Mouse (Mus musculus) spleen, adult 12 weeks (tissue): ENCODE measurements around the gene Klrb1c.
"Not testable (repeated sequence)": the region's sequence is repeated elsewhere in the genome, so short reads cannot be mapped to it uniquely, and the experiment has no call there.

ENCODE experiments used
- DNase-seq: peaks from one replicate; pipeline ENCODE4 v3.0.0; 2022; ENCODE audit warnings: low spot score

The Klrb1c gene

GRCm38 (mm10) chr6:128797936-128798771 is 9.1 kb upstream of the Klrb1c start:
- no peak for DNase-seq

DNA sequence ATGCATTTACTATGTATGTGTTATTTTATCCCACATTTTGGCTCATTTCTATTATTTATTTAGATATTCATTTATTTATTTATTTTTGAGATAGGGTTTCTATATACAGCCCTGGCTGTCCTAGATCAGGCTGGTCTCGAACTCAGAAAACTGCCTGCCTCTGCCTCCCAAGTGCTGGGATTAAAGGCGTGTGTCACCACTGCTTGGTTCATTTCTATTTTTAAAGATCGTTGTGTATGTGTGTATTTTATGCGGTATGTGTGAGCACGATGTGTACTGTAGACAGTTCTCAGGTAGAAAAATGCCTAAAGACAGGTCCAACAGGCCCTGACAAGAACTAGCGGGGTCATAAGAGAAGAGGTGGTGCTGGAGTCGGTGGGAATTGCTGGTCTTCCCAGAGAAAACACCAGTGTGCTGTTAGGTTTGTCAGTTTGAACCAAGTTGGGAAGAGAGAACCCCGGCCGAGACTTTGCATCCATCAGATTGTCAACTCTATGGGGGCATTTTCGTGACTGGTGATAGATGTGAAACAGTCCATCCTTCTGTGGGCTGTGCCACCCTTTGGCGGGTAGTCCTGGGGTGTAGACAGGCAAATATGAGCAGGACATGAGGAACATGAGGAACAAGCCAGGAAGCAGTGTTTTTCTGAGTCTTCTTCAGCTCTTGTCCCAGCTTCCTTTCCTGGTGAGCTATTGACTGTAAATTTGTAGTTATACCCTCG is 8.3 kb upstream of the Klrb1c start:
- no peak for DNase-seq

DNA sequence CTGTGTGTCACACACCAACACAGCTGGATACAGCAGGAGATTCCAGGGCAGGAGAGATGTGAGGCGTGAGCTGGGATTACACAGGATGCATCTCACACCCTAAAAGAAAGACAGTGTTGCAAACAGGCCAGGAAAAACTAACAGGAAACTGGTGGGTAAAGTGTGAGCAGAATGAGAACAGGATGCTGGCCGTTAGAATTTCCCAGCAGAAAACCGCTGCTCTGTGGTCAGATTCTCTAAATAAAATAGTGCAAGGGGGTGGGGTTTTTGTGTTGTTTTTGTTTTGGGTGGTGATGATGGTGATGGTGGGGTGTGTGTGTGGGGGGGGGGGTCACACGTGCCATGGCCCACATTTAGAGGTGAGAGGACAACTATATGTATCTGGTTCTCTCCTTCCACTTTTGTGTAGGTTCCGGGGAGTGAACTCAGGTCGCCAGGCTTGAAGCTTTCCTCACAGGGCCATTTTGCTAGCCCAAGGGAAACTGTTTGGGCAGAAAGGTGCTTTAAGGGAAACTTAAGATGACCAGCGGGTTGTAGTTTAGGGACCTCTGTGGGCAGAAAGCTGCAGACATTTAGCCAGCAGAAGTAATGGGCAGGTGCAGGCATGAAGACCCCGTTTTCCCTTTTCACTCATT is 7.4 kb upstream of the Klrb1c start:
- no peak for DNase-seq

- no peak for DNase-seq
Measured at GRCm38 (mm10) chr6:128793734-128794133, 4.7 kb upstream of the Klrb1c start.

DNA sequence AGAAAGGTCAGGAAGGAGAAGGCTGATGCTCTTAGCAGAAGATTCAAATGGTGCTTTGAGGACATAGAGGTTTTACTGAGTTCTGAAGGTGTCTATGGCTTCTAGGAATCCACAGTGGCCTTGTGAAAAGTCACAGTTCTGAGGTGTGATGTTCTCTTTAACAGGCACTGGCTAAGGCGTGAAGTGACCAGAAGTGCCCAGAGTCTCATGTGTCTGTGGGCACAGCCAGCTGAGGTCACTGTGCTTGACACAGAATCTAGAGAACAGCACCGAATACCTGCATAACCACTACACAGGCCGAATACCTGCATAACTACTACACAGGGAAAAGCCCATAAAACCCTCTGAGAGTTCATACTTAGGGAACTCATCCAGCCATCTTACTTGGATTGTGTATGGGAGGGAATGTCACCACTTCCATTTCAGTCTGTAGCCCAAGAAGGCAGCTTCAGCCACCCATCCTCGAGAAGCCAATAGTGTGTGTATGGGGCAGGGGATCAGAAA is 1.5 kb upstream of the Klrb1c start:
- DNase-seq: not testable (repeated sequence)

- DNase-seq: no peak
Measured at GRCm38 (mm10) chr6:128788517-128788916, 498 bp downstream of the Klrb1c start.

DNA sequence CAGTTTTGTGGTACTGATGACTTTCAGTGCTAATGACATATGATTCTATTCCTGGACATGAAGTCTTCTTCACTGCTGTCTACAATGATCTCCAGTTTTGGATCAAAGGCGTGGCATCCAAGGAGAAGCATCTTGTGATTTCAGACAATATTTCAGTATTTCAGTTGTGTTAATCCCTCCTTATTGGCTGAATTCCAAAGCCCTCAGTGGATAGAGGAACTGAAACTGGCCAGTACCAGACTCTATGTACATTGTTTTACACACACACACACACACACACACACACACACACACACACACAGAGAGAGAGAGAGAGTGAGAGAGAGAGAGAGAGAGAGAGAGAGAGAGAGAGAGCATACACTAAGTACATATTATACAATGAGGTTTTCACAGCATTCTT is 2.6 kb downstream of the Klrb1c start:
- DNase-seq: not testable (repeated sequence)

- DNase-seq: no peak
Measured at GRCm38 (mm10) chr6:128769481-128770253, 19.3 kb downstream of the Klrb1c start.

- DNase-seq: no peak
Measured at GRCm38 (mm10) chr6:128768047-128768446, 21.0 kb downstream of the Klrb1c start.

DNA sequence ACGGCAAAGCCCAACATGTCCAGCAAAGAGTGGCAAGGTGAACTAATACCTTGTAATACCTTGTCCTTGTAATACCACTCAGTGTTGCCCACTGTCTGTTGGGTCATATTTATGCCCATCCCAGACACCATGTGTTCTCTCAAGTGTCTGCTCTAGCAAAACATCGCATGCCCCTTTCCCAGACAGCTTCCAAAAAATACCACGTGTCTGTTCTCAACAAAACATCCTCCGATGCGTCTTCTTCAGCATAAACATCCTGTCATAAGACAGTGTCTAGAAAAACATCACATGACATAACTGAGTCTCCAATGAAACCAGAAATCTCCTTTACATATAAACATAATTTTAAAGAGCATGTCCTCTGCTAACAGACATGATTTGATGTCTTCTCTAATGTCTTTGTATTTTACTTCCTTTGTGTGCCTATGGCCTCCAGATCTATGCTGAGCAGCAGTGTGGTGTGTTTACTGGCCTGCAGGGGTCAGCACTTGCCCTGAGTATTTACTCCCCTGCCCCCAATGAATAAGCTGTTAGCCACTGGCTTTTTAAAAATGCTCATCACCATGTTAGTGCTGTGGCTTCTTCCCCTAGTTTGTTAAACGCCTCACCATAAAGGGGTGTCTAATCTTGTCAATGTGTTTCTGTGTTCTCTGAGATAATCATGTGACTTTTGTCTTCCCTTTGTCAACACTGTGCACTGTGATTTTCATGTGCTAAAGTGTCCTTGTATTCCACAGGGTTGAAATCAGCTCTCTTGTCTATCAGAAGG is 22.3 kb downstream of the Klrb1c start:
- peak; percentile 20 for DNase-seq

- DNase-seq: no peak
Measured at GRCm38 (mm10) chr6:128765211-128765610, 23.8 kb downstream of the Klrb1c start.

- no peak for DNase-seq
Measured at GRCm38 (mm10) chr6:128764598-128764997, 24.4 kb downstream of the Klrb1c start.

- peak; percentile 95 for DNase-seq
Measured at GRCm38 (mm10) chr6:128763736-128764523, 25.1 kb downstream of the Klrb1c start.

GRCm38 (mm10) chr6:128762892-128763670 is 25.9 kb downstream of the Klrb1c start:
- DNase-seq: not testable (repeated sequence)

GRCm38 (mm10) chr6:128761144-128761540 is 27.9 kb downstream of the Klrb1c start:
- DNase-seq: no peak

DNA sequence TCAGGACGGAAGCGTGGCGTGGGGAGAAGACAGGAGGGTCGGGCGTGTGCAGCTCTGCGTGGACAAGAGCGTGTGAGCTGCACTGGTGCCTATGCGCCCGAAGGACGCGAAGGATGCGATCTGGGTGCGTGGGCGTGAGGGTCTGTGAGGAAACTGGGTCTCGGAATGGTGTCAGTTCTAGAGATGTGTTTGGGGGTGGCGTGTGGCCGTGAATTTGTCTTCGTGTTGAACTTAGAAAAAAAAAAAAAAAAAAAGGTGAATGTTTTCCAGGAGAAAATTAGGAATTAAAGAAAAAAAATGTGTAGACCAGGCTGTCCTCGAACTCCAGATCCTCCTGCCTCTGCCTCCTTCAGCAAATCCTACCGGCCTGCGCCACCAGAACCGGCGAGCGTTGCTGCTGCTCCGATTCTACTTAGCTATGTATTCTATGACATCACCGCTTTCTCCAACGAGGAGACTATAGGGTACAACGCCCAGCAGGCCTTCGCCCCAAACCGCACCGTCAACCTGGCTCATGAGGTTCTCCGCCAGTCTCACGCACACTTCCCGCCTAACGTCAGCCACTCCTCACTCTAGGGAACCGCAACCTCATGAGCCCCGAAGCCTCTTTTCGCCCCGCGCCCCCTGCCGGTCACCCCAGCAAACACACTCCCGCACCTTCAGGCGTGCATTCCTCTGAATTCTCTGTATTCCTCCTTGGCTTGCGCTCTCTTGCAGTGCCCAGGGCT is 28.4 kb downstream of the Klrb1c start:
- peak; percentile 89 for DNase-seq

GRCm38 (mm10) chr6:128760016-128760415 is 29.0 kb downstream of the Klrb1c start:
- DNase-seq: peak; percentile 82

- DNase-seq: no peak
Measured at GRCm38 (mm10) chr6:128759221-128759950, 29.6 kb downstream of the Klrb1c start.
